Mouse (Mus musculus): ENCODE measurements around the gene Gm17490.

DNA sequence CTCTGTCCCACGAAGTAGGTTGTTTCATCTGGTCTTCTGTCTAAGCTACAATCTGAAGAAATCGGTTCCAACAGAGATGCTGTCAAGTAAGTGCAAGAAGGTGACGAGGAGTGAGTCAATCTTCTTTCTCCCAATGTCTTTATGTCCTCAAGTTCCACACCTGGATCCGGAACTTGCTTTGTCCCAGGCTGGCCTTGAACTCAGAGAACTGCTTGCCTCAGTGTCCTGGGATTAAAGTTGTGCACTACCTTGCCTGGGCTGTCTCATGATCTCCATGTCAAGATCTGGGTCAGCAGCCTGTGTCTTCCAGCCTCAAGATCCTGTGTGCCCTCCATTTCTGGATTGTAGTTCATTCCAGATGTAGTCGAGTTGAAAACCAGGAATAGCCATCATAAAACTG, 22.0 kb downstream of the Gm17490 start, which contains the start of gene Rbm17:
- no peak for TF ChIP-seq EP300 (optimal IDR thresholded peaks at IDR 0.05)
- no peak for TF ChIP-seq CTCF (IDR thresholded peaks at IDR 0.05; ENCODE audit: low read depth)

Data from stomach, postnatal 0 days (tissue).